Mouse (Mus musculus) MEL (cell line): Measurements from ENCODE around the gene Zfp963. TPM values are rescaled to one million over a fixed set of nuclear protein-coding genes. Genes with fewer than 3 reads are reported as not detected.
A peak's percentile ranks its signal among the peaks of the same experiment; 100 is the strongest.

Source experiments
- DNase-seq: peaks from one replicate; pipeline ENCODE4 v3.0.0; 2011; ENCODE audit warnings: low read depth, low spot score
- H3K27ac ChIP-seq: 2 replicates; pipeline ENCODE4 v1.5.1; 2012; ENCODE audit warnings: low read depth, mild to moderate bottlenecking, control low read depth, low read length, moderate library complexity; ENCODE audit not compliant: control insufficient read depth
- H3K27me3 ChIP-seq, 2 experiments: fragments of 150-350 bp in 1 of 2; sonication (generic) in 1 of 2; 2 replicates each; pipeline ENCODE4 v1.6.1; 2012; ENCODE audit warnings: low read length in 2 of 2, mild to moderate bottlenecking in 2 of 2, improper control_type of control experiment in 1 of 2, moderate library complexity in 1 of 2; ENCODE audit not compliant: insufficient read depth in 2 of 2, control insufficient read depth in 1 of 2
- H3K36me3 ChIP-seq, 2 experiments: 2 replicates each; pipeline ENCODE4 v1.6.1; 2012 to 2014; ENCODE audit warnings: low read length in 2 of 2, improper control_type of control experiment in 1 of 2, inconsistent platforms in 1 of 2, mild to moderate bottlenecking in 1 of 2; ENCODE audit not compliant: insufficient read depth in 2 of 2, control insufficient read depth in 1 of 2
- H3K4me1 ChIP-seq, 2 experiments: fragments of 150-350 bp in 1 of 2; sonication (generic) in 1 of 2; 2 replicates each; pipeline ENCODE4 v1.6.1; 2012; ENCODE audit warnings: low read length in 2 of 2, improper control_type of control experiment in 1 of 2, mild to moderate bottlenecking in 1 of 2; ENCODE audit not compliant: insufficient read depth in 2 of 2, control insufficient read depth in 1 of 2
- H3K4me3 ChIP-seq, 2 experiments: fragments of 150-350 bp in 1 of 2; sonication (generic) in 1 of 2; 2 replicates each; pipeline ENCODE4 v1.5.1; 2012; ENCODE audit warnings: low read depth in 2 of 2, low read length in 2 of 2, mild to moderate bottlenecking in 2 of 2, moderate library complexity in 2 of 2, control low read depth in 1 of 2, improper control_type of control experiment in 1 of 2; ENCODE audit not compliant: control insufficient read depth in 1 of 2, insufficient read depth in 1 of 2
- H3K79me2 ChIP-seq: 2 replicates; pipeline ENCODE4 v1.6.1; 2012; ENCODE audit warnings: mild to moderate bottlenecking, low read length, moderate library complexity; ENCODE audit not compliant: control insufficient read depth, poor library complexity, insufficient read depth
- H3K9ac ChIP-seq: 2 replicates; pipeline ENCODE4 v1.6.1; 2012; ENCODE audit warnings: low read depth, mild to moderate bottlenecking, control low read depth, low read length, moderate library complexity; ENCODE audit not compliant: control insufficient read depth, poor library complexity, severe bottlenecking
- H3K9me3 ChIP-seq: fragments of 150-350 bp; sonication (generic); replicated peaks from 2 replicates; pipeline ENCODE4 v1.6.1; 2012; ENCODE audit warnings: mild to moderate bottlenecking, low read length, improper control_type of control experiment, moderate library complexity; ENCODE audit not compliant: insufficient read depth
- BHLHE40 ChIP-seq: IDR thresholded peaks from 2 replicates; pipeline ENCODE4 v1.6.1; 2012; ENCODE audit warnings: low read depth, mild to moderate bottlenecking, inconsistent platforms, low read length, improper control_type of control experiment, borderline replicate concordance
- CHD1 ChIP-seq: IDR thresholded peaks from 2 replicates; pipeline ENCODE4 v1.6.1; 2012; ENCODE audit warnings: low read depth, mild to moderate bottlenecking, inconsistent platforms, low read length, improper control_type of control experiment
- CHD2 ChIP-seq: IDR thresholded peaks from 2 replicates; pipeline ENCODE4 v1.6.1; 2011; ENCODE audit warnings: low read length, improper control_type of control experiment
- CTCF ChIP-seq, 3 experiments: IDR thresholded peaks in 2 of 3; conservative IDR thresholded peaks in 1 of 3; 2 replicates each; pipeline ENCODE4 v1.5.1; 2011 to 2012; ENCODE audit warnings: low read length in 3 of 3, low read depth in 2 of 3, mild to moderate bottlenecking in 2 of 3, improper control_type of control experiment in 1 of 3, inconsistent platforms in 1 of 3, mixed read lengths in 1 of 3, moderate library complexity in 1 of 3; ENCODE audit not compliant: control insufficient read depth in 1 of 3, insufficient read depth in 1 of 3, poor library complexity in 1 of 3, severe bottlenecking in 1 of 3
- E2F4 ChIP-seq: IDR thresholded peaks from 2 replicates; pipeline ENCODE4 v1.6.1; 2011; ENCODE audit warnings: low read depth, low read length, improper control_type of control experiment, borderline replicate concordance
- ELF1 ChIP-seq: IDR thresholded peaks from 2 replicates; pipeline ENCODE4 v1.6.1; 2014; ENCODE audit warnings: low read depth, mild to moderate bottlenecking, inconsistent platforms, low read length, improper control_type of control experiment, moderate library complexity
- ETS1 ChIP-seq: IDR thresholded peaks from 2 replicates; pipeline ENCODE4 v1.6.1; 2012; ENCODE audit warnings: low read depth, mild to moderate bottlenecking, inconsistent platforms, low read length, improper control_type of control experiment, moderate library complexity
- GABPA ChIP-seq: IDR thresholded peaks from 2 replicates; pipeline ENCODE4 v1.6.1; 2012; ENCODE audit warnings: low read depth, mild to moderate bottlenecking, inconsistent platforms, low read length, improper control_type of control experiment, moderate library complexity
- GATA1 ChIP-seq: IDR thresholded peaks from 2 replicates; pipeline ENCODE4 v1.6.1; 2011; ENCODE audit warnings: low read depth, low read length, improper control_type of control experiment
- HCFC1 ChIP-seq: IDR thresholded peaks from 2 replicates; pipeline ENCODE4 v1.6.1; 2012; ENCODE audit warnings: low read depth, mild to moderate bottlenecking, inconsistent platforms, low read length, improper control_type of control experiment, moderate library complexity
- KAT2A ChIP-seq: conservative IDR thresholded peaks from 2 replicates; pipeline ENCODE4 v1.6.1; 2012; ENCODE audit warnings: low read depth, low read length, improper control_type of control experiment, inconsistent platforms
- MAFK ChIP-seq: IDR thresholded peaks from 2 replicates; pipeline ENCODE4 v1.6.1; 2011; ENCODE audit warnings: low read depth, mild to moderate bottlenecking, low read length, improper control_type of control experiment, borderline replicate concordance
- MAX ChIP-seq: IDR thresholded peaks from 2 replicates; pipeline ENCODE4 v1.6.1; 2011; ENCODE audit warnings: low read length, improper control_type of control experiment
- MAZ ChIP-seq: IDR thresholded peaks from 2 replicates; pipeline ENCODE4 v1.6.1; 2012; ENCODE audit warnings: low read depth, mild to moderate bottlenecking, inconsistent platforms, low read length, improper control_type of control experiment
- MEF2A ChIP-seq: IDR thresholded peaks from 2 replicates; pipeline ENCODE4 v1.6.1; 2014; ENCODE audit warnings: low read depth, mild to moderate bottlenecking, inconsistent platforms, low read length, improper control_type of control experiment; ENCODE audit not compliant: poor library complexity, insufficient replicate concordance, severe bottlenecking; ENCODE audit errors: extremely low read depth
- MXI1 ChIP-seq: IDR thresholded peaks from 2 replicates; pipeline ENCODE4 v1.6.1; 2011; ENCODE audit warnings: mild to moderate bottlenecking, low read depth, low read length, improper control_type of control experiment
- MYB ChIP-seq: IDR thresholded peaks from 2 replicates; pipeline ENCODE4 v1.6.1; 2011; ENCODE audit warnings: mild to moderate bottlenecking, low read depth, low read length, improper control_type of control experiment
- NELFE ChIP-seq: IDR thresholded peaks from 2 replicates; pipeline ENCODE4 v1.6.1; 2011; ENCODE audit warnings: low read depth, low read length, improper control_type of control experiment
- NRF1 ChIP-seq: IDR thresholded peaks from 2 replicates; pipeline ENCODE4 v1.6.1; 2014; ENCODE audit warnings: low read depth, mild to moderate bottlenecking, inconsistent platforms, low read length, improper control_type of control experiment, moderate library complexity; ENCODE audit not compliant: poor library complexity, insufficient read depth, severe bottlenecking
- POLR2A ChIP-seq, 2 experiments: IDR thresholded peaks; 2 replicates each; pipeline ENCODE4 v1.6.1; 2011 to 2012; ENCODE audit warnings: low read length in 2 of 2, mild to moderate bottlenecking in 2 of 2, control low read depth in 1 of 2, improper control_type of control experiment in 1 of 2, low read depth in 1 of 2, moderate library complexity in 1 of 2; ENCODE audit not compliant: control insufficient read depth in 1 of 2, insufficient read depth in 1 of 2, poor library complexity in 1 of 2
- POLR2AphosphoS2 ChIP-seq: IDR thresholded peaks from 2 replicates; pipeline ENCODE4 v1.6.1; 2011; ENCODE audit warnings: low read length, improper control_type of control experiment
- RCOR1 ChIP-seq: IDR thresholded peaks from 2 replicates; pipeline ENCODE4 v1.6.1; 2012; ENCODE audit warnings: low read depth, mild to moderate bottlenecking, inconsistent platforms, low read length, improper control_type of control experiment
- SIN3A ChIP-seq: IDR thresholded peaks from 2 replicates; pipeline ENCODE4 v1.6.1; 2012; ENCODE audit warnings: low read length, improper control_type of control experiment, inconsistent platforms
- SMC3 ChIP-seq: IDR thresholded peaks from 2 replicates; pipeline ENCODE4 v1.6.1; 2011; ENCODE audit warnings: low read depth, low read length, improper control_type of control experiment
- TAL1 ChIP-seq: IDR thresholded peaks from 2 replicates; pipeline ENCODE4 v1.6.1; 2012; ENCODE audit warnings: mild to moderate bottlenecking, inconsistent platforms, low read length, moderate library complexity, mixed read lengths
- TBP ChIP-seq: IDR thresholded peaks from 2 replicates; pipeline ENCODE4 v1.8.0; 2011; ENCODE audit warnings: low read depth, low read length, improper control_type of control experiment
- TCF12 ChIP-seq: IDR thresholded peaks from 2 replicates; pipeline ENCODE4 v1.6.1; 2014; ENCODE audit warnings: low read depth, mild to moderate bottlenecking, inconsistent platforms, low read length, improper control_type of control experiment, moderate library complexity
- UBTF ChIP-seq: IDR thresholded peaks from 2 replicates; pipeline ENCODE4 v1.6.1; 2012; ENCODE audit warnings: low read depth, mild to moderate bottlenecking, inconsistent platforms, low read length, improper control_type of control experiment, moderate library complexity, borderline replicate concordance; ENCODE audit not compliant: insufficient read depth
- USF1 ChIP-seq: IDR thresholded peaks from 2 replicates; pipeline ENCODE4 v1.6.1; 2014; ENCODE audit warnings: low read depth, mild to moderate bottlenecking, inconsistent platforms, low read length, improper control_type of control experiment, moderate library complexity
- USF2 ChIP-seq, 2 experiments: IDR thresholded peaks; 2 replicates each; pipeline ENCODE4 v1.6.1; 2011 to 2012; ENCODE audit warnings: improper control_type of control experiment in 2 of 2, low read length in 2 of 2, borderline replicate concordance in 1 of 2, inconsistent platforms in 1 of 2, low read depth in 1 of 2, mild to moderate bottlenecking in 1 of 2; ENCODE audit not compliant: insufficient read depth in 1 of 2
- ZC3H11A ChIP-seq: IDR thresholded peaks from 2 replicates; pipeline ENCODE4 v1.6.1; 2012; ENCODE audit warnings: low read depth, mild to moderate bottlenecking, inconsistent platforms, low read length, improper control_type of control experiment
- ZKSCAN1 ChIP-seq: IDR thresholded peaks from 2 replicates; pipeline ENCODE4 v1.6.1; 2012; ENCODE audit warnings: low read depth, mild to moderate bottlenecking, inconsistent platforms, low read length, improper control_type of control experiment, moderate library complexity
- ZMIZ1 ChIP-seq: IDR thresholded peaks from 2 replicates; pipeline ENCODE4 v1.6.1; 2012; ENCODE audit warnings: low read depth, mild to moderate bottlenecking, inconsistent platforms, low read length, improper control_type of control experiment, moderate library complexity
- ZNF384 ChIP-seq: IDR thresholded peaks from 2 replicates; pipeline ENCODE4 v1.6.1; 2012; ENCODE audit warnings: low read depth, mild to moderate bottlenecking, inconsistent platforms, low read length, improper control_type of control experiment
- polyA plus RNA-seq, 2 experiments: library from polyadenylated mRNA; stranded (reverse) in 1 of 2; unstranded in 1 of 2; fragments of >175 nt in 1 of 2; fragments of >200 nt in 1 of 2; gene quantifications; 2 replicates each; pipeline versions ENCODE4 v1.2.1 to v1.2.4; 2012; ENCODE audit warnings: low replicate concordance in 2 of 2, low read depth in 1 of 2; ENCODE audit not compliant: insufficient read length in 2 of 2, insufficient read depth in 1 of 2, missing spikeins in 1 of 2
- total RNA-seq: library from RNA; depleted of rRNA; stranded (reverse); fragments of 300-350 nt; gene quantifications from 2 replicates; pipeline ENCODE4 v1.2.3, GENCODE M21; 2012; rRNA removed

The Zfp963 gene
- total RNA-seq (0.46 and 0.65 TPM in 2 replicates), polyA plus RNA-seq (under 1 TPM in 1 of 2 experiments, not detected in 1; 0.95 TPM)

DNA sequence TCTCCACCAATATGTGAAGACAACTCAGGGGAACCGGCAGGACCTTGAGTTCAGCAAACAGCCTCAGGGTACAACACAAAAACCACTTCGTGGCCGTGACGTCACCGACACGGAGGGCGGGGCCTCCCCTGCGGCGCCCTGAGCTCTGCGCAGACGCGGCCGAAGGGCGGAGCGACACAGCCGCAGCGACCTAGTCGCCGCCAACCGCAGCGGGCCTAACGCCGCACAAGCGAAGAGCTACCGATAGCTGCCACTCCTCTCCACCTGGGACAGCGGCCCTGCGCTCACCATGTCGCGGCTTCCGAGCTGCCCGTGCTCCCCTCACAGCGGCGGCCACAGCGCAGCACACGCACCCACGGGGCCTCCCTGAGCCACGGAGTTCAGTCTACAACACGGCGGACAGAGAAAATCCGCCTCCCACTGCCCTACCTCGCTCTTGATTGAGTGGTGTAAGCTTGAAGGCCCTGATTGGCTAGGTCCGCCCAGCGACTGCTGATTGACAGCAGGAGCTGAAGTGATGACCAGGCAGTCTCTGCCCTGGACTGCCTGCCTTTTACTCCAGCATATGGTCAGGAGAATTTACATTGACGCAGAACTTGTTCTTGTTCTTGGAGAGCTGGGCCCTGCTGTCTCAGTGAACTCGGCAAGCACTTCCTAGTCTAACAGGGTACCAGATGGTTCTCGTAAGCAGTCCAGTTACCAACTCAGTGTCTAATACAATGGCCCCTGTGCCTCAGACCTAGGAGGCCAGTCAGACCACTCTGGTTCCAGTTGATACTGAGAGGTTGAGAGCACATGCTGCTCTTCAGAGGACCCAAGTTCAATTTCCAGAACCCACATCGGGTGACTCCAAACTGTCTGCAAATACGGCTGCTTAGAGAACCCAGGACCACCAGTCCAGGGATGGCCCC is at the start of gene Zfp963:
Gene Zfp963, minus strand, starts transcription at position 427 of the 911 bp plus-strand sequence.
- peak; percentile 97 for DNase-seq
- H3K27ac ChIP-seq = peak within 1 kb of the TSS; percentile 92
- peaks cover 9 to 13% of the 10 kb centered on the region in 2 experiments for H3K4me1 ChIP-seq
- no peaks in the 10 kb centered on the region for H3K27me3 ChIP-seq
- H3K79me2 ChIP-seq = peaks cover 2% of the 10 kb centered on the region; the same call in 1 of the 2 replicates
- H3K9me3 ChIP-seq = no peaks in the 10 kb centered on the region
- peak within 1 kb of the TSS; percentile 83 to 97 for H3K4me3 ChIP-seq
- peak within 1 kb of the TSS; percentile 98 for H3K9ac ChIP-seq
- peaks cover 0 to 10% of the 10 kb centered on the region in 2 experiments; a peak in 2 of 4 replicates for H3K36me3 ChIP-seq
- TF ChIP-seq TBP (peak; percentile 63; the same call in 1 of the 2 replicates), ZNF384 (no peak; the same call in 1 of the 2 replicates), ZMIZ1 (peak; percentile 97), MYB (no peak), POLR2A (IDR thresholded peaks at IDR 0.05; ENCODE audit: control insufficient read depth in 1 of 2, insufficient read depth in 1 of 2, low read depth in 1 of 2, low read length in 2 of 2, poor library complexity in 1 of 2) (peak; percentile 98 to 99), CHD2 (no peak), MAX (peak; percentile 44; the same call in 1 of the 2 replicates), HCFC1 (peak; percentile 76), SMC3 (no peak), KAT2A (no peak; the same call in 1 of the 2 replicates), MAZ (peak; percentile 61; the same call in 1 of the 2 replicates), GATA1 (no peak), TCF12 (peak; percentile 47; the same call in 1 of the 2 replicates), BHLHE40 (no peak), CHD1 (no peak), USF2 (IDR thresholded peaks at IDR 0.05; ENCODE audit: borderline replicate concordance in 1 of 2, insufficient read depth in 1 of 2, low read depth in 1 of 2, low read length in 2 of 2) (no peak), UBTF (no peak), CTCF (IDR thresholded peaks at IDR 0.05 in 2 of 3, conservative IDR thresholded peaks at IDR 0.05 in 1 of 3; ENCODE audit: control insufficient read depth in 1 of 3, insufficient read depth in 1 of 3, low read depth in 2 of 3, low read length in 3 of 3, poor library complexity in 1 of 3, severe bottlenecking in 1 of 3) (no peak), ZKSCAN1 (no peak), SIN3A (peak; percentile 79), ZC3H11A (no peak), ETS1 (peak; percentile 52; the same call in 1 of the 2 replicates), GABPA (0 out of 2 replicates have a peak, but pooled peaks have one; percentile 32), MEF2A (no peak), ELF1 (no peak), POLR2AphosphoS2 (peak; percentile 99), NRF1 (peak; percentile 87), MXI1 (peak; percentile 65; the same call in 1 of the 2 replicates), TAL1 (no peak), RCOR1 (no peak), USF1 (no peak), E2F4 (no peak), MAFK (0 out of 2 replicates have a peak, but pooled peaks have one; percentile 47), NELFE (peak; percentile 97)
